Mouse (Mus musculus) MEL (cell line): ENCODE results near the gene Gm49369.

ENCODE experiments used
- CTCF ChIP-seq, 3 experiments: IDR thresholded peaks in 2 of 3; conservative IDR thresholded peaks in 1 of 3; 2 replicates each; pipeline ENCODE4 v1.5.1; 2011 to 2012; ENCODE audit warnings: low read length in 3 of 3, low read depth in 2 of 3, mild to moderate bottlenecking in 2 of 3, improper control_type of control experiment in 1 of 3, inconsistent platforms in 1 of 3, mixed read lengths in 1 of 3, moderate library complexity in 1 of 3; ENCODE audit not compliant: control insufficient read depth in 1 of 3, insufficient read depth in 1 of 3, poor library complexity in 1 of 3, severe bottlenecking in 1 of 3
- GATA1 ChIP-seq: IDR thresholded peaks from 2 replicates; pipeline ENCODE4 v1.6.1; 2011; ENCODE audit warnings: low read depth, low read length, improper control_type of control experiment
- KAT2A ChIP-seq: conservative IDR thresholded peaks from 2 replicates; pipeline ENCODE4 v1.6.1; 2012; ENCODE audit warnings: low read depth, low read length, improper control_type of control experiment, inconsistent platforms
- MYC ChIP-seq: IDR thresholded peaks from 2 replicates; pipeline ENCODE4 v1.6.1; 2011; ENCODE audit warnings: low read depth, mild to moderate bottlenecking, low read length, improper control_type of control experiment, moderate library complexity
- POLR2A ChIP-seq, 2 experiments: IDR thresholded peaks; 2 replicates each; pipeline ENCODE4 v1.6.1; 2011 to 2012; ENCODE audit warnings: low read length in 2 of 2, mild to moderate bottlenecking in 2 of 2, control low read depth in 1 of 2, improper control_type of control experiment in 1 of 2, low read depth in 1 of 2, moderate library complexity in 1 of 2; ENCODE audit not compliant: control insufficient read depth in 1 of 2, insufficient read depth in 1 of 2, poor library complexity in 1 of 2
- RAD21 ChIP-seq: IDR thresholded peaks from 2 replicates; pipeline ENCODE4 v1.6.1; 2011; ENCODE audit warnings: mild to moderate bottlenecking, low read depth, low read length, improper control_type of control experiment
- SIN3A ChIP-seq: IDR thresholded peaks from 2 replicates; pipeline ENCODE4 v1.6.1; 2012; ENCODE audit warnings: low read length, improper control_type of control experiment, inconsistent platforms
- SMC3 ChIP-seq: IDR thresholded peaks from 2 replicates; pipeline ENCODE4 v1.6.1; 2011; ENCODE audit warnings: low read depth, low read length, improper control_type of control experiment
- TCF12 ChIP-seq: IDR thresholded peaks from 2 replicates; pipeline ENCODE4 v1.6.1; 2014; ENCODE audit warnings: low read depth, mild to moderate bottlenecking, inconsistent platforms, low read length, improper control_type of control experiment, moderate library complexity
- ZC3H11A ChIP-seq: IDR thresholded peaks from 2 replicates; pipeline ENCODE4 v1.6.1; 2012; ENCODE audit warnings: low read depth, mild to moderate bottlenecking, inconsistent platforms, low read length, improper control_type of control experiment
- ZKSCAN1 ChIP-seq: IDR thresholded peaks from 2 replicates; pipeline ENCODE4 v1.6.1; 2012; ENCODE audit warnings: low read depth, mild to moderate bottlenecking, inconsistent platforms, low read length, improper control_type of control experiment, moderate library complexity

GRCm38 (mm10) chr7:142377233-142377925, 5.1 kb downstream of the Gm49369 start:
- TF ChIP-seq KAT2A (no peak), CTCF (IDR thresholded peaks at IDR 0.05 in 2 of 3, conservative IDR thresholded peaks at IDR 0.05 in 1 of 3; ENCODE audit: control insufficient read depth in 1 of 3, insufficient read depth in 1 of 3, low read depth in 2 of 3, low read length in 3 of 3, poor library complexity in 1 of 3, severe bottlenecking in 1 of 3) (no peak), POLR2A (IDR thresholded peaks at IDR 0.05; ENCODE audit: control insufficient read depth in 1 of 2, insufficient read depth in 1 of 2, low read depth in 1 of 2, low read length in 2 of 2, poor library complexity in 1 of 2) (no peak), RAD21 (no peak), TCF12 (peak; percentile 100), ZKSCAN1 (no peak), SMC3 (no peak), MYC (0 out of 2 replicates have a peak, but pooled peaks have one; percentile 14), ZC3H11A (no peak), GATA1 (peak; percentile 100), SIN3A (peak; percentile 83)
